Mouse (Mus musculus) cortical plate, adult 2 months (tissue): Measurements from ENCODE around the gene Dapp1. TPM values are rescaled to one million over a fixed set of nuclear protein-coding genes. Genes with fewer than 3 reads are reported as not detected.
A peak's percentile ranks its signal among the peaks of the same experiment; 100 is the strongest.

Experiments
- H3K27ac ChIP-seq: fragments of 200-500 bp; 2 replicates; pipeline ENCODE4 v1.5.1; 2012; ENCODE audit warnings: low read length, control low read depth, inconsistent platforms; ENCODE audit not compliant: insufficient read depth
- H3K4me1 ChIP-seq: fragments of 200-500 bp; 2 replicates; pipeline ENCODE4 v1.6.1; 2011; ENCODE audit warnings: low read length; ENCODE audit not compliant: control insufficient read depth, insufficient read depth
- H3K4me3 ChIP-seq: fragments of 200-500 bp; 2 replicates; pipeline ENCODE4 v1.5.1; 2011; ENCODE audit warnings: mild to moderate bottlenecking, low read length, control low read depth; ENCODE audit not compliant: insufficient read depth
- CTCF ChIP-seq: fragments of 200-500 bp; IDR thresholded peaks from 2 replicates; pipeline ENCODE4 v1.5.1; 2011; ENCODE audit warnings: mild to moderate bottlenecking, control low read depth, low read length; ENCODE audit not compliant: insufficient read depth; ENCODE audit errors: extremely low read depth
- POLR2A ChIP-seq: fragments of 200-500 bp; IDR thresholded peaks from 2 replicates; pipeline ENCODE4 v1.6.1; 2011; ENCODE audit warnings: mild to moderate bottlenecking, low read length, control low read depth; ENCODE audit not compliant: insufficient read depth; ENCODE audit errors: extremely low read depth
- polyA plus RNA-seq: library from polyadenylated mRNA; depleted of rRNA; stranded (reverse); fragments of >200 nt; gene quantifications from 2 replicates; pipeline ENCODE4 v1.2.3, GENCODE M21; 2012

Gene Dapp1
- polyA plus RNA-seq, 1 experiment = 5.5 TPM

- TF ChIP-seq POLR2A (no peak), CTCF (no peak)
Observed at GRCm38 (mm10) chr3:138008152-138008551, 26.8 kb upstream of the Dapp1 start.

GRCm38 (mm10) chr3:138006896-138007295 lies 25.6 kb upstream of the Dapp1 start:
- Histone ChIP-seq H3K27ac (no peak overlapping the region), H3K4me3 (no peak overlapping the region), H3K4me1 (no peaks in the 10 kb centered on the region)
- TF ChIP-seq POLR2A = no peak
- TF ChIP-seq CTCF = no peak

More at GRCm38 (mm10) chr3:138008152-138008551, 26.8 kb upstream of the Dapp1 start:
- H3K4me3 ChIP-seq = no peak overlapping the region
- no peaks in the 10 kb centered on the region for H3K4me1 ChIP-seq
- H3K27ac ChIP-seq = no peak overlapping the region

- peaks cover 2% of the 10 kb centered on the region; the same call in 1 of the 2 replicates for H3K4me1 ChIP-seq
- H3K4me3 ChIP-seq = no peak overlapping the region
- H3K27ac ChIP-seq = no peak overlapping the region
- TF ChIP-seq POLR2A (no peak), CTCF (no peak)
Observed at GRCm38 (mm10) chr3:138003264-138003663, 21.9 kb upstream of the Dapp1 start.

- no peak overlapping the region for H3K4me3 ChIP-seq
- peaks cover 2% of the 10 kb centered on the region; the same call in 1 of the 2 replicates for H3K4me1 ChIP-seq
- TF ChIP-seq CTCF (no peak), POLR2A (no peak)
- H3K27ac ChIP-seq = no peak overlapping the region
Observed at GRCm38 (mm10) chr3:138002545-138002944, 21.2 kb upstream of the Dapp1 start.

GRCm38 (mm10) chr3:138001865-138002264 lies 20.5 kb upstream of the Dapp1 start:
- TF ChIP-seq CTCF (no peak), POLR2A (no peak)
- Histone ChIP-seq H3K4me1 (peaks cover 2% of the 10 kb centered on the region; the same call in 1 of the 2 replicates), H3K27ac (no peak overlapping the region), H3K4me3 (no peak overlapping the region)

- Histone ChIP-seq H3K27ac (0 out of 2 replicates have a peak overlapping the region, but pooled peaks have one; percentile 19), H3K4me1 (peaks cover 2% of the 10 kb centered on the region; the same call in 1 of the 2 replicates), H3K4me3 (no peak overlapping the region)
- TF ChIP-seq POLR2A = no peak
- TF ChIP-seq CTCF = no peak
Observed at GRCm38 (mm10) chr3:138000724-138001069, 19.4 kb upstream of the Dapp1 start.

GRCm38 (mm10) chr3:138000062-138000723 lies 18.8 kb upstream of the Dapp1 start:
- H3K4me3 ChIP-seq = no peak overlapping the region
- no peak overlapping the region for H3K27ac ChIP-seq
- peaks cover 2% of the 10 kb centered on the region; the same call in 1 of the 2 replicates for H3K4me1 ChIP-seq
- TF ChIP-seq CTCF = no peak
- no peak for TF ChIP-seq POLR2A

- TF ChIP-seq POLR2A = no peak
- no peak for TF ChIP-seq CTCF
- Histone ChIP-seq H3K4me3 (no peak overlapping the region), H3K4me1 (peaks cover 2% of the 10 kb centered on the region; the same call in 1 of the 2 replicates), H3K27ac (no peak overlapping the region)
Observed at GRCm38 (mm10) chr3:137999224-137999790, 18.0 kb upstream of the Dapp1 start.

GRCm38 (mm10) chr3:137998491-137999223 lies 17.3 kb upstream of the Dapp1 start:
- Histone ChIP-seq H3K4me3 (no peak overlapping the region), H3K4me1 (peaks cover 2% of the 10 kb centered on the region; the same call in 1 of the 2 replicates), H3K27ac (no peak overlapping the region)
- TF ChIP-seq CTCF (no peak), POLR2A (no peak)
